Mouse (Mus musculus) forebrain, embryonic 12.5 days (tissue): ENCODE data around the gene Ang6. TPM values are rescaled to one million over a fixed set of nuclear protein-coding genes. Genes with fewer than 3 reads are reported as not detected.
"Not testable (repeated sequence)": the region's sequence is repeated elsewhere in the genome, so short reads cannot be mapped to it uniquely, and the experiment has no call there.

ENCODE experiments used
- ATAC-seq: fragments of 200-750 bp; cut with Nextera tagmentation; 2 replicates; pipeline ENCODE4 v1.8.0; 2017; ENCODE audit warnings: moderate TSS enrichment; ENCODE audit not compliant: low FRiP score
- H3K27ac ChIP-seq: fragments of 300-500 bp; sonication (generic); 2 replicates; pipeline ENCODE4 v1.5.1; 2016; ENCODE audit warnings: mild to moderate bottlenecking
- H3K27me3 ChIP-seq: fragments of 300-500 bp; sonication (generic); 2 replicates; pipeline ENCODE4 v1.6.1; 2016; ENCODE audit warnings: mild to moderate bottlenecking
- H3K36me3 ChIP-seq: fragments of 300-500 bp; sonication (generic); replicated peaks from 2 replicates; pipeline ENCODE4 v1.6.1; 2016; ENCODE audit warnings: mild to moderate bottlenecking
- H3K4me1 ChIP-seq: fragments of 300-500 bp; sonication (generic); 2 replicates; pipeline ENCODE4 v1.6.1; 2016
- H3K4me2 ChIP-seq: fragments of 300-500 bp; sonication (generic); 2 replicates; pipeline ENCODE4 v1.6.1; 2016; ENCODE audit warnings: mild to moderate bottlenecking, moderate library complexity
- H3K4me3 ChIP-seq: fragments of 300-500 bp; sonication (generic); replicated peaks from 2 replicates; pipeline ENCODE4 v1.5.1; 2016; ENCODE audit warnings: mild to moderate bottlenecking
- H3K9ac ChIP-seq: fragments of 300-500 bp; sonication (generic); 2 replicates; pipeline ENCODE4 v1.6.1; 2016; ENCODE audit warnings: mild to moderate bottlenecking
- H3K9me3 ChIP-seq: fragments of 300-500 bp; sonication (generic); 2 replicates; pipeline ENCODE4 v1.6.1; 2016
- WGBS: fragments of 180-500 bp; shearing (Covaris S2); methylation state at CpG from one replicate; pipeline ENCODE4 v1.1.7; 2016; 5-methylcytosine and 5-hydroxymethylcytosine counted together
- polyA plus RNA-seq: library from polyadenylated mRNA; unstranded; fragments of >200 nt; fragmentation: Nextera tagmentation; extraction: Ambion mirVana; gene quantifications from 2 replicates; pipeline ENCODE4 v1.2.1, GENCODE M21; 2016

Ang6 gene
- polyA plus RNA-seq = not detected in 2 replicates

- no peak for ATAC-seq
- no peaks in the 10 kb centered on the region for H3K36me3 ChIP-seq
- no peak within 1 kb of the TSS for H3K4me2 ChIP-seq
- H3K27me3 ChIP-seq = no peaks in the 10 kb centered on the region
- H3K9ac ChIP-seq = no peak within 1 kb of the TSS
- no peak within 1 kb of the TSS for H3K27ac ChIP-seq
- H3K9me3 ChIP-seq = no peaks in the 10 kb centered on the region
- no peaks in the 10 kb centered on the region for H3K4me1 ChIP-seq
- WGBS = 83% methylated on average over 1 of the region's 1 CpGs
- no peak within 1 kb of the TSS for H3K4me3 ChIP-seq
These were observed at the start of gene Ang6 for GRCm38 (mm10) chr14:44002169-44002568. Gene Ang6, minus strand, starts transcription at chr14:44002269.

GRCm38 (mm10) chr14:44046567-44046966 lies 44.5 kb upstream of the Ang6 start:
- not testable (repeated sequence) for H3K27ac ChIP-seq, H3K4me2 ChIP-seq, ATAC-seq, H3K9me3 ChIP-seq, H3K27me3 ChIP-seq, H3K36me3 ChIP-seq, H3K9ac ChIP-seq, H3K4me1 ChIP-seq, H3K4me3 ChIP-seq
- WGBS = 85% methylated on average over 2 of the region's 2 CpGs

GRCm38 (mm10) chr14:44031828-44032227 lies 29.8 kb upstream of the Ang6 start:
- H3K4me3 ChIP-seq = not testable (repeated sequence)
- WGBS = 93% methylated on average over 1 of the region's 3 CpGs

GRCm38 (mm10) chr14:44009686-44010085 lies 7.6 kb upstream of the Ang6 start:
- ATAC-seq, H3K27me3 ChIP-seq: not testable (repeated sequence)
- 60% methylated on average over 2 of the region's 2 CpGs for WGBS

More at GRCm38 (mm10) chr14:44031828-44032227, 29.8 kb upstream of the Ang6 start:
- not testable (repeated sequence) for H3K36me3 ChIP-seq, H3K27ac ChIP-seq, H3K4me1 ChIP-seq, H3K9me3 ChIP-seq, ATAC-seq, H3K4me2 ChIP-seq, H3K27me3 ChIP-seq, H3K9ac ChIP-seq

GRCm38 (mm10) chr14:44008021-44008420 lies 6.0 kb upstream of the Ang6 start:
- not testable (repeated sequence) for H3K9me3 ChIP-seq, H3K27me3 ChIP-seq, H3K9ac ChIP-seq, H3K36me3 ChIP-seq, H3K4me3 ChIP-seq, H3K27ac ChIP-seq, H3K4me1 ChIP-seq, H3K4me2 ChIP-seq, ATAC-seq
- WGBS = no CpG with 5 or more reads among the region's 1 CpGs

More at GRCm38 (mm10) chr14:44009686-44010085, 7.6 kb upstream of the Ang6 start:
- H3K36me3 ChIP-seq, H3K4me3 ChIP-seq, H3K27ac ChIP-seq, H3K4me1 ChIP-seq, H3K9me3 ChIP-seq, H3K9ac ChIP-seq, H3K4me2 ChIP-seq: not testable (repeated sequence)

- 90% methylated on average over 3 of the region's 3 CpGs for WGBS
- H3K9ac ChIP-seq = no peak overlapping the region
- ATAC-seq = no peak
These were observed 469 bp downstream of the Ang6 start for GRCm38 (mm10) chr14:44001600-44001999.

GRCm38 (mm10) chr14:43998455-43999000 lies 3.5 kb downstream of the Ang6 start:
- not testable (repeated sequence) for H3K4me1 ChIP-seq, H3K9me3 ChIP-seq, H3K36me3 ChIP-seq, H3K27ac ChIP-seq, H3K4me2 ChIP-seq, H3K4me3 ChIP-seq, ATAC-seq, H3K27me3 ChIP-seq, H3K9ac ChIP-seq
- 82% methylated on average over 2 of the region's 2 CpGs for WGBS

More at GRCm38 (mm10) chr14:44001600-44001999, 469 bp downstream of the Ang6 start:
- no peak overlapping the region for H3K27ac ChIP-seq
- no peak overlapping the region for H3K4me3 ChIP-seq
- no peak overlapping the region for H3K4me2 ChIP-seq
- H3K4me1 ChIP-seq = no peaks in the 10 kb centered on the region
- H3K9me3 ChIP-seq = no peaks in the 10 kb centered on the region
- H3K27me3 ChIP-seq = no peaks in the 10 kb centered on the region
- no peaks in the 10 kb centered on the region for H3K36me3 ChIP-seq

- not testable (repeated sequence) for H3K9ac ChIP-seq, H3K27ac ChIP-seq, H3K27me3 ChIP-seq, H3K36me3 ChIP-seq, H3K4me3 ChIP-seq, H3K4me1 ChIP-seq, H3K9me3 ChIP-seq, H3K4me2 ChIP-seq
- 15% methylated on average over 5 of the region's 5 CpGs for WGBS
- ATAC-seq = peak; percentile 46; the same call in 1 of the 2 replicates
These were observed 14.7 kb downstream of the Ang6 start for GRCm38 (mm10) chr14:43987404-43987803.

GRCm38 (mm10) chr14:43986147-43986546 lies 15.9 kb downstream of the Ang6 start:
- Histone ChIP-seq H3K36me3 (no peaks in the 10 kb centered on the region), H3K27me3 (no peaks in the 10 kb centered on the region), H3K27ac (no peak overlapping the region), H3K4me1 (no peaks in the 10 kb centered on the region), H3K9me3 (no peaks in the 10 kb centered on the region), H3K4me3 (no peak overlapping the region), H3K4me2 (no peak overlapping the region), H3K9ac (no peak overlapping the region)
- 87% methylated on average over 2 of the region's 2 CpGs for WGBS
- no peak for ATAC-seq

- Histone ChIP-seq H3K4me2 (no peak overlapping the region), H3K36me3 (no peaks in the 10 kb centered on the region), H3K9me3 (no peaks in the 10 kb centered on the region), H3K9ac (no peak overlapping the region), H3K27me3 (no peaks in the 10 kb centered on the region), H3K27ac (no peak overlapping the region), H3K4me1 (no peaks in the 10 kb centered on the region), H3K4me3 (no peak overlapping the region)
- 2% methylated on average over 3 of the region's 4 CpGs for WGBS
- ATAC-seq = peak; percentile 78
These were observed 18.2 kb downstream of the Ang6 start for GRCm38 (mm10) chr14:43983897-43984296.

GRCm38 (mm10) chr14:43983454-43983853 lies 18.6 kb downstream of the Ang6 start:
- no peak overlapping the region for H3K27ac ChIP-seq
- H3K4me1 ChIP-seq = no peaks in the 10 kb centered on the region
- 67% methylated on average over 4 of the region's 4 CpGs for WGBS
- no peaks in the 10 kb centered on the region for H3K27me3 ChIP-seq
- H3K4me2 ChIP-seq = no peak overlapping the region
- no peaks in the 10 kb centered on the region for H3K9me3 ChIP-seq
- H3K9ac ChIP-seq = no peak overlapping the region
- no peak overlapping the region for H3K4me3 ChIP-seq
- no peak for ATAC-seq
- no peaks in the 10 kb centered on the region for H3K36me3 ChIP-seq

GRCm38 (mm10) chr14:43956769-43957168 lies 45.3 kb downstream of the Ang6 start, which contains the start of gene Ang5:
Gene Ang5, plus strand, starts transcription at chr14:43957069.
- no CpG with 5 or more reads among the region's 2 CpGs for WGBS
- not testable (repeated sequence) for H3K4me2 ChIP-seq, H3K9me3 ChIP-seq

GRCm38 (mm10) chr14:43955074-43955473 lies 47.0 kb downstream of the Ang6 start:
- not testable (repeated sequence) for ATAC-seq, H3K27me3 ChIP-seq
- WGBS = no CpG with 5 or more reads among the region's 1 CpGs

More at GRCm38 (mm10) chr14:43956769-43957168, 45.3 kb downstream of the Ang6 start, which contains the start of gene Ang5:
- H3K4me3 ChIP-seq, H3K36me3 ChIP-seq, ATAC-seq, H3K27ac ChIP-seq, H3K4me1 ChIP-seq, H3K9ac ChIP-seq, H3K27me3 ChIP-seq: not testable (repeated sequence)

More at GRCm38 (mm10) chr14:43955074-43955473, 47.0 kb downstream of the Ang6 start:
- H3K9ac ChIP-seq, H3K4me2 ChIP-seq, H3K27ac ChIP-seq, H3K4me3 ChIP-seq, H3K9me3 ChIP-seq, H3K36me3 ChIP-seq, H3K4me1 ChIP-seq: not testable (repeated sequence)
